Mouse (Mus musculus): Measurements from ENCODE around the gene Agt.

The Agt gene

GRCm38 (mm10) chr8:124569593-124569992, at the start of gene Agt:
TSS of gene Agt (minus strand) at chr8:124569706.
- DNase-seq (ENCODE audit: low spot score), result no peak

GRCm38 (mm10) chr8:124618252-124618651, 48.7 kb upstream of the Agt start:
- DNase-seq (ENCODE audit: low spot score), result no peak

- DNase-seq (ENCODE audit: low spot score), result peak; percentile 40
Observed at GRCm38 (mm10) chr8:124617266-124617869, 47.9 kb upstream of the Agt start.

GRCm38 (mm10) chr8:124614325-124614724, 44.8 kb upstream of the Agt start:
- DNase-seq (ENCODE audit: low spot score), result no peak

GRCm38 (mm10) chr8:124608972-124609353, 39.5 kb upstream of the Agt start:
- no peak for DNase-seq (ENCODE audit: low spot score)

- no peak for DNase-seq (ENCODE audit: low spot score)
Observed at GRCm38 (mm10) chr8:124608239-124608971, 38.9 kb upstream of the Agt start.

GRCm38 (mm10) chr8:124604066-124604465, 34.6 kb upstream of the Agt start:
- no peak for DNase-seq (ENCODE audit: low spot score)

GRCm38 (mm10) chr8:124589393-124589792, 19.9 kb upstream of the Agt start:
- DNase-seq (ENCODE audit: low spot score), result no peak

- no peak for DNase-seq (ENCODE audit: low spot score)
Observed at GRCm38 (mm10) chr8:124586556-124586955, 17.1 kb upstream of the Agt start.

GRCm38 (mm10) chr8:124585718-124586425, 16.4 kb upstream of the Agt start:
- DNase-seq (ENCODE audit: low spot score), result no peak

GRCm38 (mm10) chr8:124576751-124577150, 7.2 kb upstream of the Agt start:
- DNase-seq (ENCODE audit: low spot score), result no peak

- no peak for DNase-seq (ENCODE audit: low spot score)
Observed at GRCm38 (mm10) chr8:124575811-124576210, 6.3 kb upstream of the Agt start, which contains the start of gene Capn9. TSS of gene Capn9 (plus strand) at chr8:124576111.

- DNase-seq (ENCODE audit: low spot score), result peak; percentile 75
Observed at GRCm38 (mm10) chr8:124573552-124574340, 4.2 kb upstream of the Agt start.

GRCm38 (mm10) chr8:124572430-124572775, 2.9 kb upstream of the Agt start:
- DNase-seq (ENCODE audit: low spot score), result no peak

- no peak for DNase-seq (ENCODE audit: low spot score)
Observed at GRCm38 (mm10) chr8:124571732-124572429, 2.4 kb upstream of the Agt start.

- DNase-seq (ENCODE audit: low spot score), result no peak
Observed at GRCm38 (mm10) chr8:124569100-124569499, 406 bp downstream of the Agt start.

GRCm38 (mm10) chr8:124567584-124567983, 1.9 kb downstream of the Agt start:
- DNase-seq (ENCODE audit: low spot score), result no peak

- DNase-seq (ENCODE audit: low spot score), result no peak
Observed at GRCm38 (mm10) chr8:124567126-124567525, 2.4 kb downstream of the Agt start.

- no peak for DNase-seq (ENCODE audit: low spot score)
Observed at GRCm38 (mm10) chr8:124557476-124557875, 12.0 kb downstream of the Agt start.

GRCm38 (mm10) chr8:124556658-124557057, 12.8 kb downstream of the Agt start:
- DNase-seq (ENCODE audit: low spot score), result no peak

- DNase-seq (ENCODE audit: low spot score), result no peak
Observed at GRCm38 (mm10) chr8:124556164-124556563, 13.3 kb downstream of the Agt start.

Data from c-Kit-positive CD71-positive TER-119-positive erythroid progenitor cells, embryonic 14.5 days (primary cell).